Mouse (Mus musculus) megakaryocyte, embryonic 14.5 days (primary cell): Measurements from ENCODE around the gene Gm48552.

Experiments
- FLI1 ChIP-seq: IDR thresholded peaks from 2 replicates; pipeline ENCODE4 v1.6.1; 2012; ENCODE audit warnings: low read length, inconsistent platforms, mixed read lengths
- GATA1 ChIP-seq: IDR thresholded peaks from 3 replicates; pipeline ENCODE4 v1.6.1; 2012; ENCODE audit warnings: mixed read lengths, low read length, inconsistent platforms, borderline replicate concordance

DNA sequence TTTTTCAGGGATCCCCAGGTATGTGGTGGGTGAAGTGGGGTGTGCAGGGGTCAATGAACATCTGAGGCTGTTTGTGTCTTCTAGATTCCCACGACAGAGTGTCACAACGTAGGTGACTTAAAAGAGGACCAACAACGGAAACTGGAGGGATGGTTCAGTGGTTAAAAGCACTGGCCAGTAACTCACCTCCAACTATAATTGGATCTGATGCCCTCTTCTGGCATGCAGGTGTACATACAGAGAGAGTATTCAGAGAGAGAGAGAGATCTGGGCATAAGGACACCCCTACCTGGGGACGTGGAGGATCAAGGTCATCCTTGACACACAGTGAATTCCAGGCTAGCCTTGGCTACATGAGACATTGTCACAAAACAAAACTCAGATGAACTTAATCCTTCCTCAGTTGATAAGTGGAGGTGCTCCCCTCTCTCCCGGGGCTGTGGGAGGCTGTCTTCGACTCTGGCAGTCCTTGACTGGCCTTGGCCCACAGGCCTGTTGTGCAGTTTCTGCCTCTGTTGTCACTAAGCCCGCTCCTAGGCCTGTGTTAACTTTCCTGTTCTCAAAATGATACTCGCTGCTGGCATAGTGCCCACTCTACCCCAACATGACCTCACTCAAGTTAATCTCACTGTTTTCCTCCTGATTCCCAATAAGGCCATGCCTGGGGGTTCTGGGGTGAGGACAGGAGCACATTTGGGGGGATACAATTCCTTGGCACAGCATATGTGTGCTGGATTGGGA lies 44.2 kb upstream of the Gm48552 start:
- no peak for TF ChIP-seq GATA1
- TF ChIP-seq FLI1, result no peak
